Mouse (Mus musculus) small intestine, adult 2 months (tissue): ENCODE results near the gene Zfp740.

Source experiments
- CTCF ChIP-seq: fragments of 200-500 bp; IDR thresholded peaks from 2 replicates; pipeline ENCODE4 v1.5.1; 2012; ENCODE audit warnings: low read depth, mild to moderate bottlenecking, control low read depth, inconsistent platforms, low read length, moderate library complexity, mixed read lengths; ENCODE audit not compliant: insufficient replicate concordance, insufficient read length; ENCODE audit errors: extremely low read depth
- POLR2A ChIP-seq: fragments of 200-500 bp; IDR thresholded peaks from 2 replicates; pipeline ENCODE4 v1.6.1; 2012; ENCODE audit warnings: low read depth, mild to moderate bottlenecking, control low read depth, inconsistent platforms, low read length, moderate library complexity

DNA sequence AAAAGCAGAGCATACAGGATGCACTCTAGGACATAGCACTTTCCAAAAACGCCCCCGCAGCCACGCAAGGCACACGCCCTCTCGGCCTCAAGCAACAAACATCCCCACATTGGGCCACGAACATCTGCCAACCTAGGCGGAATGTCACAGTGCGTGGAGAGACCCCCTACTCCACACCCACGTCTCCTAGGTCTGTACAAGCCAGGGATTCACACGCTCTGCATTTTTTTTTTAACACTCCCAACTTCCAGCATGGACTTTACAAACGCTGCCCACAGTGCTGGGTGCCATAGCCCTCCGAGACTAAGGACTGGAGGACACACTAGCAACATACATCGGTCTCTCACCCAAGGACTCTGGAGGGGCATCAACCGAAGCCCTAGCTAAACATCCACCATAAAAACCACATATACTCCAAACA lies 42.4 kb downstream of the Zfp740 start:
- TF ChIP-seq POLR2A = no peak
- no peak for TF ChIP-seq CTCF
